Mouse (Mus musculus): ENCODE measurements at regions not wholly inside any gene's neighbourhood (a gene's known extent, or its start where the extent isn't known, plus 50 kb on each side); places are given as distances from the start of the nearest gene placed in this dataset.

DNA sequence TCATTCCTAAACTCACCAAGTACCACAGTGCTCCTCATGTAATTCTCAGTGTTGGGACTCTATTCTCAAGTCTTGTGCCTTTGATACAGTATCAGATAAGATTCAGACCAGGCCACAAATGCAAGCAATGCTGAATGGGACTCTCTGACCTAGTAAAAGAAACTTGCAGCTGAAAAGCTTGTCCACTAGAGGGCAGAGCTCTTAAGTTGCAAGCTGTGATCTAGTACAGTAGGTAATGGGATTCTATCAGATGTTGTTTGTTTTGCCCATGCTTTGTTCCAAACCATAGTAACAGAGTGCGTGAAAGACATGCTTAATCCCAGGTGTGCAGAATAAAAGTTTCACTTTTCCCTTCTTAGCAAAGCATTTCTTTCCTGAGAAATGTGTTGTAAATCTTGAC, 383.2 kb upstream of the Chrm2 start:
- ATAC-seq (ENCODE audit: low FRiP score) = no peak
- no peak overlapping the region for H3K4me2 ChIP-seq
- no peaks in the 10 kb centered on the region for H3K9me3 ChIP-seq (replicated peaks)
- 42% methylated on average over 1 of the region's 1 CpGs for WGBS
- no peak overlapping the region for H3K27ac ChIP-seq (replicated peaks)
- H3K27me3 ChIP-seq (replicated peaks) = no peaks in the 10 kb centered on the region
- H3K4me1 ChIP-seq = no peaks in the 10 kb centered on the region
- H3K9ac ChIP-seq (replicated peaks) = no peak overlapping the region
- no peaks in the 10 kb centered on the region for H3K36me3 ChIP-seq
- H3K4me3 ChIP-seq (replicated peaks) = no peak overlapping the region

- no peak for ATAC-seq (ENCODE audit: low FRiP score)
- Histone ChIP-seq H3K9me3 (replicated peaks) (no peaks in the 10 kb centered on the region), H3K36me3 (no peaks in the 10 kb centered on the region), H3K27ac (replicated peaks) (no peak overlapping the region), H3K9ac (replicated peaks) (no peak overlapping the region), H3K4me2 (no peak overlapping the region), H3K4me1 (no peaks in the 10 kb centered on the region; the same call in 1 of the 2 replicates), H3K4me3 (replicated peaks) (no peak overlapping the region), H3K27me3 (replicated peaks) (no peaks in the 10 kb centered on the region)
- whole genome bisulfite sequencing = 65% methylated on average over 3 of the region's 3 CpGs
Observed at GRCm38 (mm10) chr6:36002090-36002489, 385.8 kb upstream of the Chrm2 start.

GRCm38 (mm10) chr6:35988891-35989290, 399.0 kb upstream of the Chrm2 start:
- WGBS = 60% methylated on average over 3 of the region's 3 CpGs
- Histone ChIP-seq H3K27me3 (replicated peaks) (no peaks in the 10 kb centered on the region), H3K9me3 (replicated peaks) (no peaks in the 10 kb centered on the region), H3K4me2 (no peak overlapping the region), H3K27ac (replicated peaks) (no peak overlapping the region), H3K4me3 (replicated peaks) (no peak overlapping the region), H3K4me1 (no peaks in the 10 kb centered on the region), H3K36me3 (no peaks in the 10 kb centered on the region), H3K9ac (replicated peaks) (no peak overlapping the region)
- ATAC-seq (ENCODE audit: low FRiP score) = no peak

GRCm38 (mm10) chr6:35940071-35940470, 400.4 kb upstream of the Mtpn start:
- H3K27me3 ChIP-seq (replicated peaks) = no peaks in the 10 kb centered on the region
- no peak overlapping the region for H3K9ac ChIP-seq (replicated peaks)
- H3K9me3 ChIP-seq (replicated peaks) = no peaks in the 10 kb centered on the region
- H3K27ac ChIP-seq (replicated peaks) = no peak overlapping the region
- 98% methylated on average over 1 of the region's 1 CpGs for WGBS
- no peak for ATAC-seq (ENCODE audit: low FRiP score)
- H3K36me3 ChIP-seq = no peaks in the 10 kb centered on the region
- no peak overlapping the region for H3K4me3 ChIP-seq (replicated peaks)
- H3K4me1 ChIP-seq = no peaks in the 10 kb centered on the region
- H3K4me2 ChIP-seq = no peak overlapping the region

- H3K4me2 ChIP-seq = no peak overlapping the region
- no peak overlapping the region for H3K9ac ChIP-seq (replicated peaks)
- H3K27ac ChIP-seq (replicated peaks) = no peak overlapping the region
- no peaks in the 10 kb centered on the region for H3K27me3 ChIP-seq (replicated peaks)
- ATAC-seq (ENCODE audit: low FRiP score) = no peak
- H3K9me3 ChIP-seq (replicated peaks) = no peaks in the 10 kb centered on the region
- H3K36me3 ChIP-seq = no peaks in the 10 kb centered on the region
- H3K4me3 ChIP-seq (replicated peaks) = no peak overlapping the region
- no peaks in the 10 kb centered on the region for H3K4me1 ChIP-seq
Observed at GRCm38 (mm10) chr6:35924189-35924588, 384.5 kb upstream of the Mtpn start.

GRCm38 (mm10) chr6:35897990-35898389, 358.3 kb upstream of the Mtpn start:
- Histone ChIP-seq H3K27me3 (replicated peaks) (no peaks in the 10 kb centered on the region), H3K9ac (replicated peaks) (no peak overlapping the region), H3K27ac (replicated peaks) (no peak overlapping the region), H3K4me3 (replicated peaks) (no peak overlapping the region), H3K4me2 (no peak overlapping the region), H3K9me3 (replicated peaks) (no peaks in the 10 kb centered on the region), H3K4me1 (no peaks in the 10 kb centered on the region), H3K36me3 (no peaks in the 10 kb centered on the region)
- 60% methylated on average over 2 of the region's 2 CpGs for WGBS
- ATAC-seq (ENCODE audit: low FRiP score) = no peak

DNA sequence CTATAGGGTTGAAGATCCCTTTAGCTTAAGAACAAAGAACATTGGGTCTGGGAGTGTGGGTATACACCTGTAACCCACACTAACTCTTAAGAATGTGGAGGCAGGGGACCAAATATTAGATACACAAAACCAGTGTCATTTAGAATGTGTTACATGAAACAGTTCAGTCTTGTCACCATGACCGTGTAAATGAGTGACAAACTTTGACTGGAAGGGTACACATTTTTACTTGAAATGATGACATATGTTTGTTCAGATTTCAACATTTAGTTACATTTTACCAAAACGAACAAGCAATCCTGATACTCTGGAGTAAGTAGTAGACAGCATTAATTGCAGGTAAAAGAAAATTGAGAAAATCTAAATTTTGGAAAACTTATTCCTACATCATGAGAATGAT, 356.0 kb upstream of the Mtpn start:
- 93% methylated on average over 2 of the region's 2 CpGs for WGBS
- H3K9ac ChIP-seq (replicated peaks) = no peak overlapping the region
- H3K36me3 ChIP-seq = no peaks in the 10 kb centered on the region
- no peaks in the 10 kb centered on the region for H3K27me3 ChIP-seq (replicated peaks)
- H3K4me2 ChIP-seq = no peak overlapping the region
- ATAC-seq (ENCODE audit: low FRiP score) = no peak
- H3K27ac ChIP-seq (replicated peaks) = no peak overlapping the region
- H3K4me3 ChIP-seq (replicated peaks) = no peak overlapping the region
- H3K9me3 ChIP-seq (replicated peaks) = no peaks in the 10 kb centered on the region
- no peaks in the 10 kb centered on the region for H3K4me1 ChIP-seq

DNA sequence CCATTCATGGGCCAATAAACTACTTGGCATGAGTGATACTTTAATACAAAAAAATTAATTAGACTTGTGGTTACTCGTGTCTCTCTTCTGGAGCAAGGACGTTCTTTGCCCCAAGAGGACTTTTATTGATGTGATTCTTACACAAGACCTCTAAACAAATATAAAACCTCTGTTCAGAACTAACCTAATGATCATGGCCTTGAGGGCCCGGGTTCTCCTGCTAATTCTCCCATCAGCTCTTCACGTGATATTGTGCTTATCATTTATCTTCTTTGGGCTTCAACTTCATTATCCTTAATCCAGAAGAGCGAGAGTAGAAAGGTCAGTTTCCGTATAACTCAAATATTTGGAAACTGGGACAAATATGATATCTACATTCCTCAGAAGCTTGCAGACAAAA, 335.0 kb upstream of the Mtpn start:
- no peak overlapping the region for H3K27ac ChIP-seq (replicated peaks)
- WGBS = 70% methylated on average over 6 of the region's 6 CpGs

GRCm38 (mm10) chr6:35871388-35871787, 331.7 kb upstream of the Mtpn start:
- 77% methylated on average over 7 of the region's 7 CpGs for WGBS

More for the DNA sequence above, 335.0 kb upstream of the Mtpn start:
- Histone ChIP-seq H3K27me3 (replicated peaks) (no peaks in the 10 kb centered on the region), H3K9me3 (replicated peaks) (no peaks in the 10 kb centered on the region), H3K9ac (replicated peaks) (no peak overlapping the region), H3K4me1 (no peaks in the 10 kb centered on the region), H3K4me3 (replicated peaks) (no peak overlapping the region), H3K36me3 (no peaks in the 10 kb centered on the region), H3K4me2 (no peak overlapping the region)
- ATAC-seq (ENCODE audit: low FRiP score) = no peak

GRCm38 (mm10) chr6:35864218-35864617, 324.5 kb upstream of the Mtpn start:
- no peak overlapping the region for H3K4me3 ChIP-seq (replicated peaks)
- no peak overlapping the region; the same call in 1 of the 2 replicates for H3K9ac ChIP-seq (replicated peaks)
- H3K4me2 ChIP-seq = no peak overlapping the region
- no peak for ATAC-seq (ENCODE audit: low FRiP score)
- no peaks in the 10 kb centered on the region for H3K9me3 ChIP-seq (replicated peaks)
- H3K4me1 ChIP-seq = no peaks in the 10 kb centered on the region
- H3K27me3 ChIP-seq (replicated peaks) = no peaks in the 10 kb centered on the region
- H3K27ac ChIP-seq (replicated peaks) = no peak overlapping the region; the same call in 1 of the 2 replicates
- H3K36me3 ChIP-seq = no peaks in the 10 kb centered on the region
- 78% methylated on average over 6 of the region's 6 CpGs for WGBS

More at GRCm38 (mm10) chr6:35871388-35871787, 331.7 kb upstream of the Mtpn start:
- no peak for ATAC-seq (ENCODE audit: low FRiP score)
- Histone ChIP-seq H3K4me1 (no peaks in the 10 kb centered on the region), H3K9ac (replicated peaks) (no peak overlapping the region), H3K27me3 (replicated peaks) (no peaks in the 10 kb centered on the region), H3K4me2 (no peak overlapping the region), H3K4me3 (replicated peaks) (no peak overlapping the region), H3K36me3 (no peaks in the 10 kb centered on the region), H3K9me3 (replicated peaks) (no peaks in the 10 kb centered on the region), H3K27ac (replicated peaks) (no peak overlapping the region)

GRCm38 (mm10) chr6:35853993-35854392, 314.3 kb upstream of the Mtpn start:
- peak; percentile 50; the same call in 1 of the 2 replicates for ATAC-seq (ENCODE audit: low FRiP score)
- H3K27ac ChIP-seq (replicated peaks) = no peak overlapping the region
- H3K4me1 ChIP-seq = peaks cover 6% of the 10 kb centered on the region; the same call in 1 of the 2 replicates
- H3K9ac ChIP-seq (replicated peaks) = no peak overlapping the region
- no peaks in the 10 kb centered on the region for H3K27me3 ChIP-seq (replicated peaks)
- 59% methylated on average over 5 of the region's 5 CpGs for WGBS
- H3K9me3 ChIP-seq (replicated peaks) = no peaks in the 10 kb centered on the region
- H3K4me2 ChIP-seq = no peak overlapping the region
- H3K36me3 ChIP-seq = no peaks in the 10 kb centered on the region
- H3K4me3 ChIP-seq (replicated peaks) = no peak overlapping the region

DNA sequence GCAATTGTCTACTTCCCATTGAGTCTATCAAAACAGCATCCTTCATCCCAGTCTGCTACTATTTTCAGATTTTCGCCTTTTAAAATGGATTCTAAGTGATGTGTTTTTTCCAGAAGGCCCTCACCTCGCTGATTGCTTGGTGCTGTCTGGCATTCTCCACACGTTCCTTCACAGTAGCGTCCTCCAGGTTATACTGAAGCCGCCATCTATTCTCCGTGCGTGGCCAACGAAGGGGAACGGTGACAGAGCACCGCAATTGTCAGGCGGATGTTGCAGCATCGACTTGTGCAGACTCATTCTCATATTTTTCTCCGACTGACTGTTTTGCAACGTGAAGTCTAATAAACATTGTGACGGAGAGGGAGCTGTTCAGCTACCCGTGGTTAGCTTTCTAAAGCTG, 277.0 kb upstream of the Mtpn start:
- 78% methylated on average over 16 of the region's 16 CpGs for WGBS
- no peak overlapping the region for H3K4me2 ChIP-seq
- no peak overlapping the region for H3K27ac ChIP-seq (replicated peaks)
- H3K36me3 ChIP-seq = no peaks in the 10 kb centered on the region
- H3K9me3 ChIP-seq (replicated peaks) = no peaks in the 10 kb centered on the region
- no peak overlapping the region for H3K4me3 ChIP-seq (replicated peaks)
- ATAC-seq (ENCODE audit: low FRiP score) = no peak
- H3K27me3 ChIP-seq (replicated peaks) = no peaks in the 10 kb centered on the region
- no peaks in the 10 kb centered on the region for H3K4me1 ChIP-seq
- no peak overlapping the region for H3K9ac ChIP-seq (replicated peaks)

DNA sequence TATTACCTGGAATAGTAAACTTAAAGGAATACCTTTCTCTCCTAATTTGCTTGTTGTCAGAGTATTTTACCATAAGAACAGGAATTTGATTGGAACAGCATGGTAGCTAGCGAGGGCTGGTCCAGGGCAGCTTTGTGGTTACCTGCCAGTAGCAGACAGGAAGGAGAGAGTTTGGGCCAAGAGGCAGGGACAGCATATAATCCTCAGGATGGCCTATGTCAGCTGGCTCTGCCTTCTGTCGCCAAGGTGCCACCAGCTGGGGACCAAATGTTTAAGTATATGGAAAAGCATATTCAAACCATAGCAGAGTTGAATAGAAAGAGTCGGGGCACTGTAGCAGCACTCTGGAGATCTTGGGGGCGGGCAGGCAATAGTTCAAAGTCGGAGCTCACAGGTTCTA, 274.8 kb upstream of the Mtpn start:
- H3K9me3 ChIP-seq (replicated peaks) = no peaks in the 10 kb centered on the region
- H3K4me1 ChIP-seq = no peaks in the 10 kb centered on the region
- H3K9ac ChIP-seq (replicated peaks) = no peak overlapping the region
- 84% methylated on average over 5 of the region's 5 CpGs for WGBS
- no peaks in the 10 kb centered on the region for H3K36me3 ChIP-seq
- no peak for ATAC-seq (ENCODE audit: low FRiP score)
- H3K4me2 ChIP-seq = no peak overlapping the region
- no peak overlapping the region for H3K27ac ChIP-seq (replicated peaks)
- H3K4me3 ChIP-seq (replicated peaks) = no peak overlapping the region
- no peaks in the 10 kb centered on the region for H3K27me3 ChIP-seq (replicated peaks)

Data from neural tube, embryonic 15.5 days (tissue).